Mouse (Mus musculus) left cerebral cortex, adult 11 months (tissue): ENCODE results near the gene Plod1.

Source experiments
- DNase-seq: peaks from one replicate; pipeline ENCODE4 v3.0.0; 2022; ENCODE audit warnings: low spot score

Gene Plod1

DNA sequence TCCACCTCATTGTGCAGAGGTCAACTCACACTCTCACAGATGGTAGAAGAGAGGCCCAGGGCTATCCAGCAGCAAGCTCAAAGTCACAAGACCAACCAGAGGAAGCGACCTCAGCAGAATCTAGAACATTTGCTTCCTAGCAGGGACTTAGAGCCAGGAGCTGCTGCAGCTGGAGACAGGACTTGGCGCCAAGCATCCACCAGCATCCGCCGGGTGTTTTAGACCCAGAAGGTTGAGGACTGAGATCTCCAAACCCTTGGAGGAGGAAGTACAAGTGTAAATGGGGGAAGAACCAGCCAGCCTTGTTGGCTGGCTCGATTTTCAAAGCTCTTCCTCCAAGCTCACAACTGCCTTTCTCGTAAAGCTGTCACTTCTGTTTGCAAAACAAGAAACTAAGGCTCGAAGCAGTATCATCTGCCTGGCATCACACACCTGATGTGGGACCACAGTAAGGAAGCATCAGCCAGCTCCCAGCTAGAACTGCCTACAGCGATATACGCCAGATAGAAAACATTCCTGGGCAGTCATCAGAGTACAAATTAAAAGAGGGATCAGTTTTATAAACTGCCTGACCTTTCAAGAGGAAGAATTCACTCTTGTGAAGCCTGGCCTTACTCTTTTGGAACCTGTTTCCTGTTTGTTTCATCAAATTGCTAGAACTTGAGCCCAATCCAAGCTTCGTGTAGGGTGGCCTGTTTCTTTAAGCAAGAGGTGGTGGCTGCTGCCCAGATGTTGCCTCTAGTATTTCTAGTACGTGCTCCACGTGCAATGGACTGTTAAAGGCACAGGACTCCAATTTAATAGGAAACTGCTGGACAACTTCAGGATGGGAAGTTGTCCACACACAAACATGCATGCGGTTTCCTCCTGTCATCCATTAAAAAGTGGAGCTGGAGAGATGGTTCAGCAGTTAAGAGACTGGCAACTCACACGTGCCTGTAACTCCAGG lies 1.9 kb upstream of the Plod1 start:
- no peak for DNase-seq

DNA sequence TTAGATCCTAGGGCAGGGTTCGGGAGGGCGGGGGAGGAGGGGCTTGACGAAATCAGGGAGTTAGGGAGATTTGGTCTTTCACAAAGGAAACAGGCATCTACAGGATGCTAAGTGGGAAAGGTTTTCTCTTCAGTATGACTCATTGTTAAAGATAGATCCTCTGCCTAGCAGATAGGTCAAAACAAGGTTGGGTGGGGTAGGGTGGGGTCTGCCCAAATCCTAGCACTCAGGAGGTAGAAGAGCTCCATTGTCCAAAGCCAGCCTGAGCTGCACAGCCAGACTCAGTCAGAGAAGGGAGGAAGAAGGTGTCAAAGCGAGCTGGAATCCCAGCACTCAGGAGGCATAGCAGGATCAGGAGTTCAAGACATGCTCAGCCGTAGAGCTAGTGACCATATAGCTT lies 919 bp upstream of the Plod1 start:
- DNase-seq, result no peak

- no peak for DNase-seq
Measured at GRCm38 (mm10) chr4:147937021-147937420, 454 bp upstream of the Plod1 start.

- DNase-seq, result no peak
Measured at GRCm38 (mm10) chr4:147935904-147936303, 663 bp downstream of the Plod1 start.

DNA sequence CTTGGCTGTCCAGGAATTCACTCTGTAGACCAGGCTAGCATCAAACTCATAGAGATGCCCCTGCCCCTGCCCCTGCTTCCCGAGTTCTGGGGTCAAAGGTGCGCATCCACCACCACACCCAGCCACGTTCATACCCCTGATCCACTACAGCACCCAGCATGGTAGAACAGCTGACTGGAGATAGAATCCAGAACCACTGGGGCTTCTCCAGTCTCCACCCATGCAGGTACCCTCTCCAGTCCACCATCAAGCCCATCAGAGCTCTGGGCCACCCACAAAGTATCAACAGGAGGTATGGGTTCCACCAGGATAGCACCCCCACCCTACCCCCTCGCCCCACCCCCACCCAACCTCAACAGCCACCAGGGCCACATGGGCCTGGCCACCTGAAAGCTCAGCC lies 2.0 kb downstream of the Plod1 start:
- no peak for DNase-seq

GRCm38 (mm10) chr4:147934134-147934533 lies 2.4 kb downstream of the Plod1 start:
- DNase-seq, result no peak

GRCm38 (mm10) chr4:147930946-147931345 lies 5.6 kb downstream of the Plod1 start:
- DNase-seq, result no peak

- DNase-seq, result no peak
Measured at GRCm38 (mm10) chr4:147928540-147928939, 8.0 kb downstream of the Plod1 start.

- DNase-seq, result no peak
Measured at GRCm38 (mm10) chr4:147928136-147928535, 8.4 kb downstream of the Plod1 start.

DNA sequence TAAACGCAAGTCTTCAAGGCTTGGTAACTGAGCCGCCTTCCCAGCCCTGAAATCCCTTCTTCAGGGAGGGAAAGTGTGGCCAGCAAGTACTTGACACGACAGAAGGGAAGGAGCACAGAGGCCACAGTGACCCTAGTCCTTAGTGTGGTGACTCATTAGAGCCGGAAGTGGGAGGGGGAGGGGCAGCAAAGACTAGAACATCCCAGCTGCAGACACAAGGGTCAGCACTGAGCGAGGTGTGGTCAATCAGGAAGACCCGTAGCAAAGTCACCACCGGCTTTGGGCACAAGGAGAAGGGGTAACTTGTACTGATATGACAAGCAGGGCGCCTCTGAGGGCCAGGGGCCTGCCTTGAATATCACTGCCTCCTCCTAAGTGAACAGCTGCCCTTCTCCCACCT lies 8.9 kb downstream of the Plod1 start:
- no peak for DNase-seq

DNA sequence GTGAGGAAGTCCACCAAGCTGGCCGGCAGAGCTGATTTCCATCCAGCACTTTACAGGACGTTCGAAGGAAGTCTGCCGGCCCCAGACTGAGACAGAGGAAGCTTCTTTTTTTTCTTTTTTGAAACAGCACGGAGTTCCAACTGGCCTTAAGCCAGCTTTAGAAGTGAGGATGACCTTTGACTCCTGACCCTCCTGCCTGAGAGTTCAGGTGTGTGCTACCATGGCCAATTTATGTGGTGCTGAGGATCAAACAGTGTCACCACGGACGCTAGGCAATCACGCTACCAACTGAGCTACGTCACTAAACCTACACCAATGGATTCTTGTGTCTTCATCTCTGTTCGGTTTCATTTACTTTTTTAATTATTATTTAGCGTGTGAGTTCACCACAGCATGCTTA lies 14.2 kb downstream of the Plod1 start:
- DNase-seq, result no peak

DNA sequence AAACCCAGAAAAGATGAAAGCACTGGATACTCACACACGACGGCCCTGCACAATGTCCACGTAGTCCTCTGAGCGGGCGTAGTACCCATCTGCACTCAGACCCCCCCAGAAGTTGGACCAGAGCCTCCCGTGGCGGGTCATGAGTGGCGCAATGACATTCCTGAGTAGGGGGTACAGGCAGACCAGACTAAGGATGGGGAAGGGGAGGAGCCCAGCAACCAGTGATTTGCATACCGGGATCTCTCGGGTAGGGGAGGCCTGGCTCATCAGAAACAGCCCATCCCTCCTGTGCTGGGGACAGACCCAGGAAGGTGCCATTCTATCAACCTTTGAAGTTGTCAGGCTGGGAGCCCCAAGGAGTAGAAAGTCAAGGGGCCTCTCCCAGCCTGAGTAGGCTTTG lies 15.6 kb downstream of the Plod1 start:
- no peak for DNase-seq

DNA sequence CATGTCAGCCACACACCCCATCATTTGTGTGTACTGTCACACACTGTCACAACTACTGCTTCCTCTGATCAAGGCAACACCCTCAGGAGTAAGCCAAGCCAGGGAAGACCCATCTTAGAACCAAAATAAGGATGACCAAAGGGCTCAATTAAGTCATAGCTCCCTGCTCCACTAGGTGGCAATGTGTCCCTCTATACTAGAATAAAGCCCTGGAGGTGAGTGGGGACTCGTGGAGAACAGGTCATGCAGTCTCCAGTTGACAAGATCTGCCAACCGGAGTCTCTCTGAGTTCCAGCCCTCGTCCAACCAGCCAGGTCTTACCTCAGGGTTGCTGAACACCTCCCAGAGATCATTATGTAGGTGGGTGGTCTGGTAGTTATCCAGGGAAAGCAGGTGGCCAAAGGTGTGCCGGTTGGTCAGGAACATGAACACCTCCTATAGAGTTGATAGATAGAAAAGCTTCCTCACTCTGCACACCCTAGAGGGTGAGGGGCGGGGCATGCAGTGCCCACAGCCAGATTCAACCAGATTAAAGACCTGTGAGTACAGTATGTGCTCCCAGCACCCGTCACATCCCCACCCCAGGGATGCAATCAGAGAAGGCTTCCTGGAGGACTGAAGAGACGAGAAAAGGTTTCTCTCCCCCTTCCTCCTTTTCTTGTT lies 18.0 kb downstream of the Plod1 start:
- DNase-seq, result no peak

DNA sequence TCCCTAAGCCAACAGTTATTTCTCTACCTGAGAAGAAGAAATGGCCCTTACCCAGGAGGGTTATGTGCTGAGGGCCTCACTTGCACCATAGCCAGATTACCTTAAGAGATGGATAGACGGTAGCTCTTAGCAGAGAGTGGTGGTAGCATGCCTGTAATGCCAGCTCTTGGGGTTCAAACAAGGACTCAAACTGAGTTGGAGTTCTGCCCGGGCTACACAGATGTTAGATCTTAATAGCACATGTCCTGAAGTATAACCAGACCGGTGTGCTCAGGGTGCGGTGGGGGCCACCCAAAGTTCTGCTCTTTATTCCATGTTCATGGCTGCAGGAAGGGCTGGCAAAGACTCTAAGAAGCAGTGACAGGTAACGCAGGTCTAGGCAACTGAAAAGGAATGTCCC lies 27.1 kb downstream of the Plod1 start:
- DNase-seq, result no peak

DNA sequence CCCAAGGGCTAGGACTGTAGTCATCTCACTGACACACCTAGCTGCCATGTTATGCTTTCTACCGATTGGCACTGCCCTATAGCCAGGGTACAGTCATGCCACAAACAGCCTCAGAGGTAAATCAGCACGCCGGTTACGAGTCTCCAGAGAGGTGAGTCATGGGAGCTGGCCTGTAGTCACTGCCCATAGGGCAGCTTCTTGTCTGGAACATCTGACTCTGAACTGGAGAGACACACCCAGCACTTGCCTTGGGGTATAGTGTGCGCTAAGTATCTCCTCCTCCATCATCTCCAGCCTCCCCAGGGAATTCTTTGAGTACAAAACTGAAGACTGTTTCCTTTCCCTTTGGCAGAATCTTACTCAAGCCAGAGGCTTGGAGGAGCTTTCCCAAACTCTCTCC lies 30.3 kb downstream of the Plod1 start:
- DNase-seq, result no peak

DNA sequence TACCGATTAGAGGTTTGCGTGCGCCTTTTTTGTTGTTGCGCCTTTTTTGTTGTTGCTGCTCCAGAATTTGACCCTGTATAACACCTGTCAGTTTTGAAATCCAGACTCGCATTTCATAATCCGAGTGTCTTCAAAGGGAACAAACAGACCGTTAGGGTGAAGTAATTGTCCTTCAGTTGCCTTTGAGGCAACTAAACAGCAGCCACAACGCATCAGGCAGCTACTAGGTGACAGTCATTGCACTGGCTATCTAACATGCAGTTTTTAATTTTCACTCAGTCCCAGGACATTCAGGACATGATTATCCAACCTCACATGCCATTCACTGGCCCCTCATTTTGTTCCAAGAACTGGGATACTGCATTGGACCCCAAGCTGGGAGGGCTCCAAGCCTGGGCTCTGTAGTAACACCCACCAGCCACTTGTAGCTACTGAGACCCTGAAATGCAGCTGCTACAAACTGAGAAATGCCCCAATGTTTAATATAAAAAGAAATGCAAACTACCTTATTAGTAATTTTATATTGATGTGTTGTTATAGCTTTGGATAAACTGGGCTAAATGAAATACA lies 31.4 kb downstream of the Plod1 start:
- DNase-seq, result no peak

DNA sequence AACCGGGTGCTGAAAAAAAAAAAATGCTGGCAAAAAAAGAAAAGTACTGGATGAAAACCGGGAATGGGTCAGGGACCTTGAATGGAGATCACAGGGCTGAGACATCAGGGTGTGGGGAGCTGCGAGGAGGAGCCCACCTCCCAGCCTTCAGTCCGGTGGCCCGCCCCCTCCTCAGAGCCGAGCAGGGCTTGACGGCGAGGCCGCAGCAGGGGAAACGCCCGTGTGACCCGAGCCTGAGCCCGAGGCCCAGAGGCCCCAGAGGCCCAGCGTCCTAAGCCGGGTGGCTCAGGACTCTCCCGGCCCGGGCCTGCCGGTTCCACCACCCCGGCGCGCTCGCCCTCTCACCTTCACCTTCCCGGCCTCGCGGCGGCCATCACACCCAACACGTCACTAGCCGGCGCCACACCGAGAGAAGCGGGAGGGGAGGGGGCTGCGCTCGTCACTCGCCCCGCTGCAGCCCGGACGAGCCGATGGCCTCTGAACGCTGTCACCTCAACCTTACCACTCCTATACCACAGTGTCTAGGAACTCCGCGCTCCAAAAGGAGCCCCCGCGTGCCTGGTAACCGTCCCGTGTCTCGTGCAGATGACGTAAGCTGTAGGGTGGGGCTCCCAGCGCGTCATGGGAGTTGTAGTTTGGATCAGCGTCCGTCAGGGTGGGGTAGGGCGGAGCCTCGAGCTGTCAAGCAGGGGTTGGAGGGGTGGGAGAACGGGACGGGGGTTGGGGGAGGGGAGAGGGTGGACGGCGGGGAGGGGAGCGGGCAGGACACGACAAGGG lies 32.1 kb downstream of the Plod1 start, which contains the start of gene Mfn2:
TSS of gene Mfn2 (minus strand) at position 392 of the 777 bp plus-strand sequence.
- DNase-seq, result peak; percentile 90

GRCm38 (mm10) chr4:147903601-147904000 lies 33.0 kb downstream of the Plod1 start:
- DNase-seq, result no peak

DNA sequence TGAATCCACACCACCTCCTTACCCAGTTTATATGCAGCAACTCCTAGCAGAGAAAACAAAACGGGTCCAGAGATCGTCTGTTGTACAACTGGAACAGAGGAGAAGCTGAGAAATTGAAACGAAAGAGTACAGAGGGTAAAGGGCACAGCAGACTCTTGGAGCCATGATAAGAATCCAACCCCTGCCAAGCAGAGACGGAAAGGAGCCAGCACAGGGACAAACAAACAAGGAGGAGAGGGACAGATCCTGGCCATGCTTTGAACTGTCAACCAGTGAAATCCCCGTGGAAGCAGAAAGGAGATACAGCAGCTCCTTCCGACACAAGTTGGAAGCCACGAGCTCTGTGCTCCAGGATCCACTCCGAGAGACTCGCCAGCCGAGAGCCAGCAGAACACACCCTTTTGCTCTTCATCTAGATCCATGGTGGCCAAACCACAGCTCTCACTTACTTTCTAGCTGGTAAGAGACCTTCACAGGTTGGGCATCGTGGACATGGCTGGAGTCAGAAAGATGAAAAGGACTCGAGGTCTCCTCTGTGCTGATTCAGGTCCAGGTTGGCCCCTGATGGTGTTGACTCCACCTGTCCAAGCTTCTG lies 33.6 kb downstream of the Plod1 start:
- no peak for DNase-seq

- DNase-seq, result no peak
Measured at GRCm38 (mm10) chr4:147900452-147900851, 36.1 kb downstream of the Plod1 start.

GRCm38 (mm10) chr4:147897348-147897747 lies 39.2 kb downstream of the Plod1 start:
- no peak for DNase-seq

GRCm38 (mm10) chr4:147896411-147896810 lies 40.2 kb downstream of the Plod1 start:
- DNase-seq, result no peak
